Mouse (Mus musculus) testis, postnatal 14 days (tissue): ENCODE results near the gene Carnmt1.

ENCODE experiments used
- DNase-seq: peaks from one replicate; pipeline ENCODE4 v3.0.0; 2021; ENCODE audit warnings: low spot score

Gene Carnmt1

GRCm38 (mm10) chr19:18654330-18654729, 16.2 kb upstream of the Carnmt1 start:
- DNase-seq, result no peak

- no peak for DNase-seq
Observed at GRCm38 (mm10) chr19:18654984-18655383, 15.6 kb upstream of the Carnmt1 start.

- no peak for DNase-seq
Observed at GRCm38 (mm10) chr19:18655999-18656398, 14.6 kb upstream of the Carnmt1 start.

GRCm38 (mm10) chr19:18658473-18658872, 12.1 kb upstream of the Carnmt1 start:
- DNase-seq, result no peak

- DNase-seq, result no peak
Observed at GRCm38 (mm10) chr19:18659349-18659748, 11.2 kb upstream of the Carnmt1 start.

GRCm38 (mm10) chr19:18660466-18660865, 10.1 kb upstream of the Carnmt1 start:
- no peak for DNase-seq

- DNase-seq, result no peak
Observed at GRCm38 (mm10) chr19:18661683-18662082, 8.9 kb upstream of the Carnmt1 start.

GRCm38 (mm10) chr19:18663904-18664303, 6.7 kb upstream of the Carnmt1 start:
- no peak for DNase-seq

- no peak for DNase-seq
Observed at GRCm38 (mm10) chr19:18666966-18667365, 3.6 kb upstream of the Carnmt1 start.

- no peak for DNase-seq
Observed at GRCm38 (mm10) chr19:18669551-18669950, 1.0 kb upstream of the Carnmt1 start.

GRCm38 (mm10) chr19:18671056-18671741, 635 bp downstream of the Carnmt1 start:
- DNase-seq, result peak; percentile 60

- DNase-seq, result no peak
Observed at GRCm38 (mm10) chr19:18672498-18672897, 1.9 kb downstream of the Carnmt1 start.

- DNase-seq, result no peak
Observed at GRCm38 (mm10) chr19:18673116-18673515, 2.6 kb downstream of the Carnmt1 start.

GRCm38 (mm10) chr19:18682142-18682541, 11.6 kb downstream of the Carnmt1 start:
- no peak for DNase-seq

- DNase-seq, result no peak
Observed at GRCm38 (mm10) chr19:18687556-18687955, 17.0 kb downstream of the Carnmt1 start.

- no peak for DNase-seq
Observed at GRCm38 (mm10) chr19:18692176-18692575, 21.6 kb downstream of the Carnmt1 start.

GRCm38 (mm10) chr19:18692768-18693167, 22.2 kb downstream of the Carnmt1 start:
- no peak for DNase-seq

- DNase-seq, result no peak
Observed at GRCm38 (mm10) chr19:18695116-18695515, 24.6 kb downstream of the Carnmt1 start.

GRCm38 (mm10) chr19:18695552-18695951, 25.0 kb downstream of the Carnmt1 start:
- DNase-seq, result no peak

- no peak for DNase-seq
Observed at GRCm38 (mm10) chr19:18708101-18708500, 37.5 kb downstream of the Carnmt1 start.

GRCm38 (mm10) chr19:18710903-18711302, 40.3 kb downstream of the Carnmt1 start:
- no peak for DNase-seq

- DNase-seq, result no peak
Observed at GRCm38 (mm10) chr19:18711589-18711988, 41.0 kb downstream of the Carnmt1 start.

- no peak for DNase-seq
Observed at GRCm38 (mm10) chr19:18712153-18712865, 41.7 kb downstream of the Carnmt1 start.

GRCm38 (mm10) chr19:18712866-18713300, 42.3 kb downstream of the Carnmt1 start, which contains the start of gene D030056L22Rik:
Gene D030056L22Rik (plus strand): TSS chr19:18713193.
- DNase-seq, result peak; percentile 98
